Mouse (Mus musculus) leukemia stem cell, adult 10-12 weeks (primary cell): Measurements from ENCODE around the gene Aff4. TPM values are rescaled to one million over a fixed set of nuclear protein-coding genes. Genes with fewer than 3 reads are reported as not detected.

Experiments used
- polyA plus RNA-seq: library from polyadenylated mRNA; stranded (reverse); fragments of >175 nt; gene quantifications from 2 replicates; pipeline ENCODE4 v1.2.3, GENCODE M21; 2012; ENCODE audit warnings: low replicate concordance

The Aff4 gene
- polyA plus RNA-seq = 2.3 and 2.4 TPM in 2 replicates

GRCm38 (mm10) chr11:53350291-53351223 lies at the start of gene Aff4:
Gene Aff4, plus strand, starts transcription at chr11:53350833.

GRCm38 (mm10) chr11:53324512-53324968 lies 26.1 kb upstream of the Aff4 start, which contains the start of gene Zcchc10:
Gene Zcchc10, plus strand, starts transcription at chr11:53324679.

DNA sequence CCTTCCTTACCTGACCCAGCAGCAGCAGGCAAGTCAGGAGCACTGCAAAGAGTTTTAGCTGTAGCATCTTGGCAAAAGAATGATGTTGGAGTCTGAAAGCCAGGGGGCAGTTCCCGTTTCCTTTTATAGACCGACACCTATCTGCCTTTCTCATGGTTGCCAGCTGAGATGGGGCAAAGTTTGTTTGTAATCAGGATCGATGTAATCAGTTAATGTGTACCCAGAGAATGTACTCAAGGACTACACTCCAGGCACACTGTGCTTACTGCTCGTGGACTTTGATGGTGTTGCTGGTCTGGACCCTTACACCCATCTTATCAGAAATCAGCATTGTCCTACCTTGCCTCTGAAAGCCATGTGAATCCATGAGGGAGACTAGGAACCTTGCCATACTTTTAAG lies 72.4 kb downstream of the Aff4 start, which contains the start of gene Leap2:
Leap2 (minus strand) TSS at position 135 of the 400 bp plus-strand sequence.

DNA sequence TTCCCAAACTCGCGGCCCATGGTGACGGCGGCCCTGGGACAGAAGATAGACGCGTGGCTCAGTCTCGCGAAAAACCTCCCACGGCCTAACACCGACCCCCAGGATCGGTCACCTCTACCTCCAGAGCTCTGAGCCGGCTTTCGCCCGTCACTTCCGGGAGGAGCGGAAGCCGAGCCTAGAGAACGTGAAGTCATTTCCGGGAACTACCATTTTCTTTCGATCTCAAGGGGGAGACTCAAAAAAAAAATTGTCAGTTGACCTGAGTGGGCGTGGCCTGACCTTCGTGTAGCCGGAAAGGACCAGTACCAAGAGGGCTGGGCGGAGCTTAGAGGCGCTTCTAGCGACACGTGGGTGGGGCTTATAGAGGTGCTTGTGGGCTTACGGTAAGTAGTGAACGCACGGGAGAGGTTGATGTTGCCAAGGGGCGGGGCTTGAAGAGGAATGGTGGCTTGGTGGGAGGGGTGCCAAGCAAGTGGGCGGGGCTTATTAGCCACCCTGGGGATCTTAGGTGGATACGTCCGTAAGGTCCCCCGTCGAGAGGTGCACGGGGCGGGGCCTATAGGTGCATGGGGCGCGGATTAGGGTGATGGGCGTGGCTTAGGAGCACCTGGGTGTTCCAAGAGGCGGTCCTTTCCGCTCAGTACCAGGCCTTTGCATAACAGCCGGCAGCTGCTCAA lies 80.2 kb downstream of the Aff4 start, which contains the start of the genes Uqcrq and Gdf9:
Uqcrq (minus strand) TSS at position 162 of the 677 bp plus-strand sequence.
Gdf9 (plus strand) TSS at position 354 of the 677 bp plus-strand sequence.

DNA sequence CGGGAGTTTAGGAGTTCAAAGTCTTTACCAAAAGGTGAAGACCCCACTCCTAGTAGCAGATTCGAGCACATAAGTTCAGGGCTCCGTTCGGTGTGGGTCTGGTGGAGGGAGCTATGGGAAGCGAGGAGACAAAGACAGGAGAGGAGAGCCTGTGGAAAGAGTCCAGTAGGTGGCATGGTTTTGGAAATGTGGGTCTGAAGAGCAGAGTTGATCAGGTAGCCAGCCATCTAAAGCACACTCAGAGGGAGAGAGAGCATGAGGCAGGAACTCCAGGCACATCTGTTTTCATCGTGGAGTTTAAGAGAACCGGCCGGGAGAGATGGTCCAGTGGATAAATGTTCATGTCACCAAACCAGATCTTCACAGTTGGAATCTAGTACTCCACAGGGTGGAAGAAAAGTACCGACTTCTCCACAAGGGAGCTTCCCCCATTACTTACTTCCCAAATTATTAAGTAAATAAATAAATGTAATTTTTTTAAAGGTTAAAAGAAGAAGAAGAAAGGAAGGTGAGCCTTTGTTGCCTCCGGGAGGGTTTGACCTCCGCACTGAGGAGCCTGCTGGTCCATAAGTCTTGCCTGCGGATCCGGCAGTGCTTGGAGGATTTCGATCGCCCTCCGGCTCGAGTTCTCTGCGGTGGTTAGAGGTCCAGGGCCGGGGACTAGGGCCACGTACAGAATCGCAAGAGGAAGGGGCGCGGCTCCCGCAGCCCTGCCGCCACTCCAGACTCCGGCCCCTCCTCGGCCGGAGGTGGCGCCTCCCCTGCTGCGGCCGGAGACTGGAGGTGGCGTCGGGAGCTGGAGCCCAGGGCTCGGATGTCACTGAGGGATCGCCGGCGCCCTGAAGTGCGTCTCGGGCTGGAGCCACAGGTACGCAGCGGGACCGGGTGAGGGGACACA lies 106.1 kb downstream of the Aff4 start, which contains the start of the genes Gm10447 and Shroom1:
Gm10447 (minus strand) TSS at position 637 of the 898 bp plus-strand sequence.
Shroom1 (plus strand) TSS at position 732 of the 898 bp plus-strand sequence.

DNA sequence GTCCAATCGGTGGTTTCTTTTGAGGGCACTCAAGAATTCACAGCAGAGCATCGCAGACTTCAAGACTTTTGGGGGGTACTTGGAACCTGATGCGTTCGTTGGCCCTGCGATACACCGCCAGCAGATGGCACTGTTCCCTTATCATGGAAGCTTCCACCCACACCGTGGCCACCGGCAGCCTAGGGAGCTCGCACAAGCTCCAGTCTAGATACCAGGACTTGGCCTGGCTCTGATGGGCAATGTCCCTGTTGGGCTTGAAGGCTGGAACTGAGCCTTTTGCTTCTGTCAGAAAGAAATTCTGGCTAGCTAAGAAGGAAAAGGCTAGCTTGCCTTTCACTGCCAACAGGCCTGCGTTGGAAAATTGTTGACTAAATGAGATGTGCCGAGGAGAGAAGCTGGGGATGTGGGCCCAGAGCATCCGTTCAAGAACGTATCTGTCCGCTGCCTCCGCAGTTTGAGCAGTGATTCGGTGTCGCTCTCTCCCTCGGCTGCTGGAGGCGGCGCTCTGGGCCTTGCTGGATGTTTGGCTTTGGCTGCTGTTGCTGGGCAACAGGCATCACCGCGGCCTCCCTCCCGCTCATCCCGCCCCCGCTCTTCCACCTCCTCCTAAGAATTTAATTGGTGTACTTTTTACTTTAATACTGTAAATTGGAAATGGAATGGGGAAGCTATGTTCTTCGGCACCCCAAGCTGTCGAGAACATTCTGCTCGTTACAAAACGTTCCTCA lies 119.5 kb downstream of the Aff4 start, which contains the start of gene Gm9837:
Gm9837 (minus strand) TSS at position 512 of the 728 bp plus-strand sequence.

Other genes with a start within 250 kb of the Aff4 start
- gene Hspa4, start 50.4 kb upstream of the Aff4 start, polyA plus RNA-seq = 32.3 and 52.4 TPM in 2 replicates
- 0.52 and 0.69 TPM in 2 replicates for gene Zcchc10, start 26.2 kb upstream of the Aff4 start, polyA plus RNA-seq
- not detected in 2 replicates for gene Leap2, start 72.3 kb downstream of the Aff4 start, polyA plus RNA-seq
- gene Uqcrq, start 80.0 kb downstream of the Aff4 start, polyA plus RNA-seq = 98.3 and 206 TPM in 2 replicates
- gene Gdf9, start 80.2 kb downstream of the Aff4 start, polyA plus RNA-seq = 0.19 TPM in 1 of 2 replicates, not detected in the other
- not detected in 2 replicates for gene Gm10447, start 106.3 kb downstream of the Aff4 start, polyA plus RNA-seq
- 0.07 and 0.17 TPM in 2 replicates for gene Shroom1, start 106.4 kb downstream of the Aff4 start, polyA plus RNA-seq
- not detected in 2 replicates for gene Gm9837, start 119.6 kb downstream of the Aff4 start, polyA plus RNA-seq
- 0.46 TPM in 1 of 2 replicates, not detected in the other for gene Gm9945, start 129.3 kb downstream of the Aff4 start, polyA plus RNA-seq
- 28.7 and 36.3 TPM in 2 replicates for gene Sowaha, start 129.4 kb downstream of the Aff4 start, polyA plus RNA-seq
- 119 and 194 TPM in 2 replicates for gene Sept8, start 168.4 kb downstream of the Aff4 start, polyA plus RNA-seq
- gene Kif3a, start 216.5 kb downstream of the Aff4 start, polyA plus RNA-seq = 2.0 and 5.8 TPM in 2 replicates